Mouse (Mus musculus) liver, adult 2 months (tissue): Measurements from ENCODE around the gene Dapk3.

Experiments used
- CTCF ChIP-seq: fragments of 200-500 bp; IDR thresholded peaks from 2 replicates; pipeline ENCODE4 v1.5.1; 2011; ENCODE audit warnings: low read depth, low read length, control low read depth
- POLR2A ChIP-seq: fragments of 200-500 bp; IDR thresholded peaks from 2 replicates; pipeline ENCODE4 v1.6.1; 2011; ENCODE audit warnings: low read length, control low read depth; ENCODE audit not compliant: insufficient read depth; ENCODE audit errors: extremely low read depth

GRCm38 (mm10) chr10:81135831-81136705 lies 46.7 kb upstream of the Dapk3 start:
- TF ChIP-seq CTCF (no peak), POLR2A (peak; percentile 60; the same call in 1 of the 2 replicates)
